Mouse (Mus musculus): ENCODE data around the gene Acaca.
A peak's percentile ranks its signal among the peaks of the same experiment; 100 is the strongest.

Gene Acaca

GRCm38 (mm10) chr11:84247370-84247769 lies 117.9 kb downstream of the Acaca start:
- peak; percentile 13 for DNase-seq (ENCODE audit: low spot score)

- no peak for DNase-seq (ENCODE audit: low spot score)
Measured at GRCm38 (mm10) chr11:84251170-84251569, 121.7 kb downstream of the Acaca start.

- no peak for DNase-seq (ENCODE audit: low spot score)
Measured at GRCm38 (mm10) chr11:84252425-84252824, 123.0 kb downstream of the Acaca start.

- DNase-seq (ENCODE audit: low spot score) = no peak
Measured at GRCm38 (mm10) chr11:84255879-84256278, 126.4 kb downstream of the Acaca start.

- DNase-seq (ENCODE audit: low spot score) = no peak
Measured at GRCm38 (mm10) chr11:84258053-84258710, 128.7 kb downstream of the Acaca start.

- peak; percentile 78 for DNase-seq (ENCODE audit: low spot score)
Measured at GRCm38 (mm10) chr11:84264490-84264889, 135.0 kb downstream of the Acaca start.

- DNase-seq (ENCODE audit: low spot score) = no peak
Measured at GRCm38 (mm10) chr11:84268068-84268467, 138.6 kb downstream of the Acaca start.

- no peak for DNase-seq (ENCODE audit: low spot score)
Measured at GRCm38 (mm10) chr11:84270511-84270910, 141.0 kb downstream of the Acaca start.

- peak; percentile 61 for DNase-seq (ENCODE audit: low spot score)
Measured at GRCm38 (mm10) chr11:84271948-84272347, 142.5 kb downstream of the Acaca start.

GRCm38 (mm10) chr11:84272574-84272973 lies 143.1 kb downstream of the Acaca start:
- no peak for DNase-seq (ENCODE audit: low spot score)

GRCm38 (mm10) chr11:84276979-84277378 lies 147.5 kb downstream of the Acaca start:
- DNase-seq (ENCODE audit: low spot score) = no peak

- DNase-seq (ENCODE audit: low spot score) = peak; percentile 41
Measured at GRCm38 (mm10) chr11:84281280-84281679, 151.8 kb downstream of the Acaca start.

GRCm38 (mm10) chr11:84282944-84283703 lies 153.7 kb downstream of the Acaca start:
- DNase-seq (ENCODE audit: low spot score) = peak; percentile 13

- no peak for DNase-seq (ENCODE audit: low spot score)
Measured at GRCm38 (mm10) chr11:84290781-84291180, 161.3 kb downstream of the Acaca start.

- no peak for DNase-seq (ENCODE audit: low spot score)
Measured at GRCm38 (mm10) chr11:84292532-84292931, 163.1 kb downstream of the Acaca start.

GRCm38 (mm10) chr11:84293288-84293687 lies 163.8 kb downstream of the Acaca start:
- DNase-seq (ENCODE audit: low spot score) = no peak

- no peak for DNase-seq (ENCODE audit: low spot score)
Measured at GRCm38 (mm10) chr11:84296337-84296736, 166.9 kb downstream of the Acaca start.

GRCm38 (mm10) chr11:84305474-84305873 lies 176.0 kb downstream of the Acaca start:
- no peak for DNase-seq (ENCODE audit: low spot score)

- no peak for DNase-seq (ENCODE audit: low spot score)
Measured at GRCm38 (mm10) chr11:84306158-84306742, 176.8 kb downstream of the Acaca start.

GRCm38 (mm10) chr11:84324032-84324752 lies 194.7 kb downstream of the Acaca start:
- DNase-seq (ENCODE audit: low spot score) = no peak

GRCm38 (mm10) chr11:84327086-84327485 lies 197.6 kb downstream of the Acaca start:
- no peak for DNase-seq (ENCODE audit: low spot score)

GRCm38 (mm10) chr11:84332384-84332783 lies 202.9 kb downstream of the Acaca start:
- no peak for DNase-seq (ENCODE audit: low spot score)
